Mouse (Mus musculus): ENCODE data around the gene Traf3ip2. TPM values are rescaled to one million over a fixed set of nuclear protein-coding genes. Genes with fewer than 3 reads are reported as not detected.

Traf3ip2 gene
- polyA plus RNA-seq, 2 experiments from 2014 or later, result 33.8 to 34.0 TPM

- ATAC-seq, result no peak
Measured at GRCm38 (mm10) chr10:39601068-39601467, 11.7 kb upstream of the Traf3ip2 start.

DNA sequence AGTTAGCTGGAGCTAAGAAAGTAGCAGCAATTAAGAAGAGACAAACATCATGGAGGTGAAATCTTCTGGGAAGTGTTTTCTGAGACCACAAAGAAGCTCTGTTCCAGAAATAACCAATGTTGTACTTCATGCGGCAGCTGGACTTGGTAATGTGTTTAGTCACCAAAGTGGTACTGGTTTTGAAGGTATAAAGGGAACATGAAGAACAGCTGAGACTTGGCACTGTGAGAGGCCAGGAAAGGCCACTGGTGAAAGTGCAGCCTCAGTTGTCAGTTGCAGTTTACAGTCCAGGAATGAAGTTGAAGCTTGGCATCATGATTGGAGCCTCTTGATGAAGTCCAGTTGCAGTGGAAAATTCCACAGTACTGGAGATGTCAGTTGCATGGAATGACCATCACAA lies 6.3 kb upstream of the Traf3ip2 start:
- ATAC-seq, result no peak

GRCm38 (mm10) chr10:39611234-39611633 lies 1.5 kb upstream of the Traf3ip2 start:
- ATAC-seq, result no peak

- ATAC-seq, result no peak
Measured at GRCm38 (mm10) chr10:39612131-39612530, 603 bp upstream of the Traf3ip2 start.

DNA sequence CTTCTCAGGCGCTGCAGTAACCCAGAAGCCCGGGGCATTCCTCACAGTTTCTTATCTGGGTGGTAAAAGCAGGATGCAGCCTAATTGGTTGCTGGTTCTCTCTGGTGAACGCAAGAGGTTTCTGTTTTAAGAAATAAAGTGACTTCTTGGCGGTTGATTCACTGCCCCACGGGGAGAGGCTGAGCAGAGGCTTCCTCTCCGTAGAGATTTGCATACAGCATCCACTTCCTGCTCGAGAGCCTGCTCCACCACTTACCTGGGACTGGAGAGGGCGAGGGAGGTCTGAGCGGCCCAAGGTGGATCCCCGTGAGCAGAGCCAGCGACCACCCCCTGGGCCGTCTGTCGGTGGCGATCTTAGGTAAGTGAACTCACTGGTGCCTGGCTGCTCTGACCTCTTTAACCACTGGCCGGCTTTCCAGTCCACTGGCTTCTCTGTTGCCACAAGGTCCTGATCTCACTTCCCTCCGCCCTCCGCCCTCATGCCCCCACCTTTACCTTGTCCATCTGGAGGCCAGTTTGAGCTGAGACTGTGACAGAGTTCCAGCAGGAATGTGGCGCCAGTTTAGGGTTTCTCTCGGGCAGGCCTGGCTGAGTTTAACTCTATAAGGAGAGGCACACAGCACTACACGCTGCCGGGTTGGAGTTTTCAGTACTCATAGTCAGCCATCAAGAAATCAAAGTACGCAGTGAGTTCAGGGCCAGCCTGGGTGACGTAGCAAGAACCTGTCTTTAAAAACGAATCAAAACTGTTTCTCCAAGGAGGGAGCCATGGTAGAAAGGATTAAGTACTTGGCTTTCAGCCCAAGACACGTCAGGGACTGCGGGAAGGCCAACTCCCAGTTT lies 476 bp downstream of the Traf3ip2 start:
- ATAC-seq, result peak; percentile 92

- ATAC-seq, result no peak
Measured at GRCm38 (mm10) chr10:39613973-39614372, 1.2 kb downstream of the Traf3ip2 start.

DNA sequence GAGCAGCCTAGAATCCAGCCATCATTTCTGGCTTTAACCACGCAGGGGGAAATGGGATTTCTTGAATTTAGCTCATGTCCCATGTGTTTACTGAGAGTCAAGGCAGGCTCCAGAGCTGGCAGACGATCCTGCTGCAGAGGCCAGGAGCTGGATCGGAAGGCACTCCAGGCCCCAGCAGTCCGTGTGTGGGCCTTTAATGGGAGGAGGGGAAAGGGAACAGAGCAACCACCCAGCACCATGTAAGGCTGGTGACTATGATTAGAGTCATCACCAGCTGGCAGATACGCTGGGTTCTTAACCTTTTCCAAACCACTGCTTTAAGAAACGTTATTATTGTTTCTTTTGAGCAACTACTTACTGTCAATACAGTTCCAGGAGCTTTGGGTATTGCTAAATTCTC lies 1.9 kb downstream of the Traf3ip2 start:
- ATAC-seq, result no peak

DNA sequence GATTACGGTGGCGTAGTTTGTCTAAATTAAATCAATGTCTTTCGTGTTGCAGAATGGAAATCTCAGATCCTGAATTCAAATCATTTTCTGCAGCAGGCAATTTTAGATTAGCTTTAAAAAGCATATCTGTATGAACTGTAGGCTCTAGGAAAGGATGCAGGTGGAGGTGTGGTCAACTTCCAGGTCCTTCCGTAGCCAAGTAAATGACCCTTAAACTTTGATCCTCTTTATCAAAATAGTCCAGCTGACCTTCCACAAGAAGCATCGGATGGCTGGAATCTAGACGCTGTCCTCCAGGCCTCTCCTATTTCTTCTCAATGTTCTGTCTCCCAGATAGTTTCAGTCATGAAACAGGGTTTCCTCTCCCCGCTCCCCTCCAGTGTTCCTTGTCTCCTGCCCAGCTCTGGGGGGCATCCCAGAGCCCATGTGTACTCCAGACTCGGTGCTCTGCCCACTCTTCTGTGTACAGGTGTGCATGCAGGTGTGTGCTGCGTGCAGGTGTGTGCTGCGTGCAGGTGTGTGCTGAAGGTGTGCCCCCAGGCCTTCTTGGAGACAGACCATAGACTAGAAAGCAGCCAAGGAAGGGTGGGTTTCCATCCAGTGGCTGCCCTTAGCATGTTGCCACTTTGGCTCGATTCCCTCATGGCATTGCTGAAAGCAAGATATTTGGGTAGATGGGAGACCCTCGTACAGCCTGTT lies 2.9 kb downstream of the Traf3ip2 start:
- ATAC-seq, result no peak

DNA sequence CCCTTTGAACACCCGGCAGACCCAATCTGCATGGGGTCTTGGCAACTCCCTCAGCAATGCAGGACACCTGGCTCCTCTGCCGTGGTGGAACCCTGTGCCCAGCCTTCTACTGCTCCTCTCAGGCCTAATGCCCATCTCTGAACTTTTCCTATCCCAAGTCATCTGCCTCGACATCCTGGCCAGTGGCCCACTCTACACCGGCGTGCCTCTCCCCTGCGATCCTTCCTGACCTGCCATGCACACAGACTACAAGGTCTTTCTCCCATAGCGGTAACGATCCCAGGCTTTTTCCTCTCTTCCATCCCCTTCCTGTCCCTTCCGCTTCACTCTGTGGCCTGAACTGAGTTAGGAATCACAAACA lies 3.5 kb downstream of the Traf3ip2 start:
- no peak for ATAC-seq

GRCm38 (mm10) chr10:39616626-39617025 lies 3.9 kb downstream of the Traf3ip2 start:
- ATAC-seq, result no peak

GRCm38 (mm10) chr10:39618431-39618830 lies 5.7 kb downstream of the Traf3ip2 start:
- no peak for ATAC-seq

DNA sequence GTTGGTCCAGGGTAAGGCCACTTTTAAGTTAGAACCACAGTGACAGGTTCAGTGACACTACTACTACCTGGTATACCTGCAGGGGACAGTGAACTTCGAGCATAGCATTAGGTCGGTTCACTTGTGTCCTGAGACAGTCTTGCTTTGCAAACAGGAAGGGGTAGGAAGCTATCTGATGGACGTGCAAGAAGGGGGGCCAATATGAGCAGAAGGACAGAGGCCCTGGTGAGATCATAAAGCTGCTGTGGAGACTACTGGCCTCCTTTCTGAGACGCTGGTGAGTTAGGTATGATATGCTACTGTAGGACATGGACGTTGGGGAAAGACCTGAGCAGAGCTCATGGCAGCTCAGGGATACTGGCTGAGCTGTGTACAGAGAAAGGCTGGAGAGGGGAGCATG lies 7.9 kb downstream of the Traf3ip2 start:
- no peak for ATAC-seq

DNA sequence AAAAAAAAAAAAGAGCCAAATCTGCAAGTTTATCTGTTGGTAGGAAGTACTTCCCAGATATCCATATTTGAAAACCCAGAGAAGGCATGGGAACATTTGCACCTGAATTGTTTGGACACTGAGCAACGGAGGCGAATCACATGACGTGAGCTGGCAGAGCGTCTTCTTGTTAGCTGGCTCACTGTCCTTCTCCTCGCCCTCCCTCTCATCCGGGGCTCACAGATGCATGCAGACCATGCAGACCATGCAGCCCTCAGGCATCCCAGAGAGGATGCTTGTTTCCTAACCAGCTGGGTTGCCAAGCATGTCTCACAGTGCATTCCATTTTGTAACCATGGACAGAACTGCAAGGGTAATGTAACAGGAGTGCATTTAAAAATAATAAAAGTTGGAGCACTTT lies 11.1 kb downstream of the Traf3ip2 start:
- ATAC-seq, result no peak

- peak; percentile 37 for ATAC-seq
Measured at GRCm38 (mm10) chr10:39624837-39625625, 12.3 kb downstream of the Traf3ip2 start.

- peak; percentile 73 for ATAC-seq
Measured at GRCm38 (mm10) chr10:39625626-39626260, 13.0 kb downstream of the Traf3ip2 start.

DNA sequence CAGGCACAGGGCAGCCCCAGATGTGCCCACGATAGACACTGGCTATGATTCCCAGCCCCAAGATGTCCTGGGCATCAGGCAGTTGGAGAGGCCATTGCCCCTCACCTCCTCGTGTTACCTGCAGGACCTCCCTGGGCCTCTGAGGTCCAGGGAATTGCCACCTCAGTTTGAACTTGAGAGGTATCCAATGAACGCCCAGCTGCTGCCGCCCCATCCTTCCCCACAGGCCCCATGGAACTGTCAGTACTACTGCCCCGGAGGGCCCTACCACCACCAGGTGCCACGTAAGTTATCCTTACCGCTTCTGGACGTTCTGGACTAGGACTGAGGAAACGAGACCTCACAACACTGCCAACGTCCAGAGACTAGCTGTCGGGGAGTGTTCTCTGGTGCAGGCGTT lies 13.6 kb downstream of the Traf3ip2 start:
- no peak for ATAC-seq

DNA sequence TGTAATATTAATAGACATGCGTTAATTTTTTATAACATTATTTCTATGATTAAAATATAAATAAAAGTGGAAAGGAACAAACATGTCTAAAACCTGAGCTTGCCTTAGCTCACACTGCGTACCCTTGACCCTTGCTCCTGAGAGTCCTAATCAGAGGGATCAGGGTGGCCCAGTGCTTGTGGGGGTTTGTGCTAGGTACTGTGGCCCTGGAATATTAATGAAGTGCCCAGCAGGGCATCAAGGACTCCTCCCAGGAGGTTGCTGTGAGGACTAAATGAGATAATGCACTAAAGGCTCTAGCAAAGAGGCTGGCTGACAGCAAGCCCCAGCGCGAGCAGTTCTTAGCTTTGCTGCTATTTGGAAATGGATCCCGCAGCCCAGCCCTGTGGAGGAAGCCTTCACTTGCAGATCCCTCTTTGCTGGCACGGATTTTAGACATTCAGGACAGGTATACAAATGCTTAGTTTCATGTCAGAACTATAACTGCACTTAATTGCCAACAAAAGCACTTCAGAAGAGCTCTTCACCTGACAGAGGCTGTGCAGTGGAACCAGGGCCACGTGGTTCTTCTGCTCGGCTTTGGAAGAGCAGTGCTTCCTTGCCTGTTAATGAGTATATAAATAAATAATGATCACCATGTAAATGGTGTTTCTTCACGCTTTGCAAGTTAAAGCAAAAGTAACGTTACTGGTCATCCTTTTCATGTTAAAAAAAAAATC lies 16.2 kb downstream of the Traf3ip2 start:
- no peak for ATAC-seq

DNA sequence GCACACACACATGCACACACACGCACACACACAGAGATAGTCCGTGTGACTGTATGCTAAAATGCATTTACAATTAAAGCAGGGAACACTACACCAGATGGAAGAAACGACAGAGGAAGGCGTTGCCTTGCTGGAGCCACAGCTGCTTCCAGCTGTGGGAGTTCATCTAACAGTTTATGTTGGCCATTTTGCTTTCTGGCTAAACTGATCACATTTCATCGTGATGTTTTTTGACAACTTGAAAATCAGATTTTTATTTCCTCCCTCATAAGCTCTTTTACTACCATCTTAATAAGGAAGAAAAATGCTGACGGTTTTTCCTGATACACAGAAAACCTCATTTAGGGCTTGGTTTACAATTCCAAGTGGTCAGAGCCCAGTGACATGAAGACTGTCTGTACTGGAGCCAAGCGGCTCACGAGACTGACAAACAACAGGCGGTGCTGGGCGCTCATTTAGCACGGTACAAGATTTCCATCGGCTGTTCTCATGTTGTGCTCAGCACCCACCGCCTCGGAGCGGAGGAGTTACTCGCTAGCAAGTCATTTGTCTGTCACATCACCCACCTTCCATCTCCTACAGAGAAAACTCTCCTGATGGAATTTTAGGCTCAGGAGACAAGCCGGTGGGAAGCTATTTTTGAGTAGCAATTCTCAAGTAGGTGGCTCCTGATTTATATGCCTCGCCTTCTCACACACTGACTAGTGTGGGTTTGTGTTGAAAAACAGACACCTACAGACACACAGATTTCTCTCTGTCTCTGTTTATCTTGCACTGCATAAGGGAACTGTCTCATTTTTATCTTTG lies 17.2 kb downstream of the Traf3ip2 start:
- no peak for ATAC-seq

DNA sequence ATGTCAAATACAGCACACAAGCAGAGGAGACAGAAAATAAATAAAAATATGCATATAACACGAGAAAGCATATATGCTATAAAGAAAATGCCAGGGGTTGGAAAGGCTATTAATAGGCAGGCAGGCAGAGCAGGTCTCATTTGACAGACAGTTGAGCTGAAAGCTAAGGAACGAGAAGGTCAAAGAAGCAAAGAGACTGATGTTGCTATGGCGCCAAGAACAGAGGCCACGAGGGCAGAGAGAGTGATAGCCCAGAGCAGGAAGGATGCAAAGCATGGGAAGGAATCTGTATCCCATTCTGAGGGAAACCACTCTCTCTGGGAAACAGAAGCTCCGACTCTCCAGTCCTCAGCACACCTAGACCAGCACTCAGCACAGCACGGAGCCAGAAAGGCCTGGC lies 18.1 kb downstream of the Traf3ip2 start:
- no peak for ATAC-seq

GRCm38 (mm10) chr10:39631627-39632026 lies 18.9 kb downstream of the Traf3ip2 start:
- no peak for ATAC-seq

DNA sequence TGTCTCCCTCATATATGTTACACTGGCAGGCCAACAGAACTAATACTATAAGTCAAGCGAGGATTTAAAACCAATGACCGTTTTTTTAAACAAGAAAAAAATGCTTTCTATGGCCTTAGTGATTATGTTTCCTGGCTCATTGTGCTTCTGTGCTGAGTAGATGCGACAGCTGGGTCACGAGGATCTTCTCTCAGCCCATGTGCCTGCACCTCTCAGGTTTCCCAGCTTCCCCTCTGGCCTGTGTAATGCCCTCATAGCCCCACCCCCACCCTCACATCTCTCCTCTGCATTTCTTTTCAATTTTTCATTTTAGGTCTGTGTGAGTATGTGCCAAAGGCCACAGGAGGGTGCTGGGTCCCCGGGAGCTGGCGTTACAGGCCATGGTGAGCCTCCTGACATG lies 20.6 kb downstream of the Traf3ip2 start:
- ATAC-seq, result no peak
